Mouse (Mus musculus): ENCODE measurements around the gene Ppfibp2. TPM values are rescaled to one million over a fixed set of nuclear protein-coding genes. Genes with fewer than 3 reads are reported as not detected.

Ppfibp2 gene
- polyA plus RNA-seq, 1 experiment from 2014 or later: 6.6 TPM

DNA sequence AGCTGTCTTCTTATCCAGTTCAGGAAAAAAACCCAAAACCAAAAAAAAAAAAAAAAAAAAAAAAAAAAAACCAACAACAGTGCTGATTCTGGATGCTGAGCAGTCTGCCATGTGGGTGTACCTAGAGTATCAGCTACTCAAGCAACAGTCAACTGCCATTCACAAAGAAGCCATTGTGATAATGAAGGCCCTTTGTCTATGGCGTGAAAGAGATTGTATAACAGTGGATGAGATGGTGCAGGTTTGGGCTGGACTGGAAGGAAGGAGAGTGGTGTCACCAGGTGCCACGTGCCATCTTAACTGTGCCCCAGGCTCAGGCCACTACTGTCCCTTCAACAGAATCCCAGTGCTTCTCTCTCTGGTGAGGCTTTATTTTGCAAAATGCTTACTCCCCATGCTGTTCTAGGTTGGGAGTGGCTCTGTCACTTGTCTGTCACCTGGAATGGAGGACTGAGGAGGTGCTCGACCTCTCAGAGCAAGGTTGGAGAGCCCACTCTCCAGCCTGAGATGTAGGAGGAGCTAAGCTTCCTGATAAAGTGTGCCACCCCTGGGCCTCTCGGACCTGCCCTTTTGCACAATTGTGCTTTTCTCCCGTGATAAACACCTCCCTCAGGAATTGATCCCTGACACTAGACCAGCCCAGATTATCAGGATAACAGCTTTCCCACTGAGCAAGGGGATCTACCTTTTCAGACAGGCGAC lies 85.3 kb downstream of the Ppfibp2 start:
- no peak overlapping the region for H3K27ac ChIP-seq (replicated peaks)
- DNase-seq (ENCODE audit: low spot score): no peak
- H3K4me3 ChIP-seq: no peak overlapping the region
- no peaks in the 10 kb centered on the region for H3K36me3 ChIP-seq
- no peaks in the 10 kb centered on the region for H3K27me3 ChIP-seq (ENCODE audit: low read depth, poor library complexity, severe bottlenecking)
- no peaks in the 10 kb centered on the region for H3K9me3 ChIP-seq (replicated peaks)
- H3K4me1 ChIP-seq: peaks cover 11% of the 10 kb centered on the region
- WGBS: 41% methylated on average over 6 of the region's 6 CpGs

DNA sequence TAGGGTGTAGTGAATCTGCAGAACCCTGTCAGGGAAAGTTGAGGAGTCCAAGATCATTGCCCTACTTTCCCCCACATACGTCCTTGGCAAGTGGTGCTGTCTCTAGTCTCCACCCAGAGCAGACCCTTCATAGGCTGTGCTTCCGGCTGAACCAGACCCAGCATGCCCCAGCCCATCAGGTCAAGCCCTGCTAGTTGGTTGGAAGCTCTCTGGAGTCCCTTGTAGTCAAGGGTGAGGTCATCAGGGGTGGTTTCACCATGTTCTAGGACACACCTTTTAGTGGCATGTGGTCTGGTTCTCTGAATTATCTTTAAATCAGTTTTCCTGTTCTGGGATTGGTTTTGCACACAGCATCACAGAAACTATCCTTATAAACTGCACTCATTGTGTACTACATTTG lies 86.3 kb downstream of the Ppfibp2 start:
- 68% methylated on average over 2 of the region's 2 CpGs for WGBS
- peaks cover 7% of the 10 kb centered on the region for H3K4me1 ChIP-seq
- no peak overlapping the region for H3K4me3 ChIP-seq
- H3K9me3 ChIP-seq (replicated peaks): no peaks in the 10 kb centered on the region
- no peaks in the 10 kb centered on the region for H3K36me3 ChIP-seq
- H3K27ac ChIP-seq (replicated peaks): no peak overlapping the region
- no peak for DNase-seq (ENCODE audit: low spot score)
- no peaks in the 10 kb centered on the region for H3K27me3 ChIP-seq (ENCODE audit: low read depth, poor library complexity, severe bottlenecking)

DNA sequence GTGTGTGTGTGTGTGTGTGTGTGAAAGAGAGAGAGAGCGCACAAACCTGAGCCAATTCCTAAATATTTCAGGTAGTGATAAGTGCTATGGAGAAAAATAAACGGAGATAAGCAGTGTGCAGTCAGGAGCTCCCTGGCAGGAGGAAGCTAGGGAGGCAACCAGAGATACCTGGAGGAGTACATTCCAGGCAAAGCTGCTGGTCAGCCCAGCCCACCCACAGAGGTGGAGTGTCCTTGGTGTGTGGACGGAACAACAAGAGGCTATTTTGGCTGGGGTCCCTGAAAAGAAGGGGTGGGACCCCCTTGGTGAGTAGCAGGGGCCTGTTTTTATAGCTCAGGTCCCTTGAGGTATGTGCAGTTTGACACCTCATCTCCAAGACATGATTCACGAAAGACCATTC lies 88.2 kb downstream of the Ppfibp2 start:
- no peak for DNase-seq (ENCODE audit: low spot score)
- 83% methylated on average over 4 of the region's 4 CpGs for WGBS
- H3K36me3 ChIP-seq: no peaks in the 10 kb centered on the region
- H3K27ac ChIP-seq (replicated peaks): no peak overlapping the region
- H3K4me3 ChIP-seq: no peak overlapping the region
- no peaks in the 10 kb centered on the region for H3K9me3 ChIP-seq (replicated peaks)
- no peaks in the 10 kb centered on the region for H3K27me3 ChIP-seq (ENCODE audit: low read depth, poor library complexity, severe bottlenecking)
- H3K4me1 ChIP-seq: peaks cover 7% of the 10 kb centered on the region

DNA sequence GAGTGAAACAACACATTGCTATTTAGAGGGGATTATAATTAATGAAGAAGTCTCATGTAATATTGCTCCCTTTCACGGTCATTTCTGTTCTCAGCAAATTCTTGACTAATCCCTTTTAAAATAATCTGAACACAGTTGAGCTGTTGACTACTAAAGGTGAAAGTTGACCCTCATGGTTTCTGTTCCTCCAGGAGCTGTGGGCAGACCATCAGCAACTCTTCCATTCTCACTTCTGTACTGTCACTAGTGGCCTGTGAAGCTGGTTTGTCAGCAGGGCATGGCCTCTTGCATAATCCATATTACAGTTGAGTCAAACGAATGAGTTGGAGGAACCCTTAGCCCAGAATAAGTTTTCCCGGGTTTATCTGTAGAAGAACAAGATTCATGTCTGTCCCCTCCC lies 88.6 kb downstream of the Ppfibp2 start:
- no peak for DNase-seq (ENCODE audit: low spot score)
- H3K27ac ChIP-seq (replicated peaks): no peak overlapping the region
- 91% methylated on average over 3 of the region's 3 CpGs for WGBS
- H3K27me3 ChIP-seq (ENCODE audit: low read depth, poor library complexity, severe bottlenecking): no peaks in the 10 kb centered on the region
- no peaks in the 10 kb centered on the region for H3K9me3 ChIP-seq (replicated peaks)
- no peak overlapping the region for H3K4me3 ChIP-seq
- H3K4me1 ChIP-seq: peaks cover 7% of the 10 kb centered on the region
- no peaks in the 10 kb centered on the region for H3K36me3 ChIP-seq

DNA sequence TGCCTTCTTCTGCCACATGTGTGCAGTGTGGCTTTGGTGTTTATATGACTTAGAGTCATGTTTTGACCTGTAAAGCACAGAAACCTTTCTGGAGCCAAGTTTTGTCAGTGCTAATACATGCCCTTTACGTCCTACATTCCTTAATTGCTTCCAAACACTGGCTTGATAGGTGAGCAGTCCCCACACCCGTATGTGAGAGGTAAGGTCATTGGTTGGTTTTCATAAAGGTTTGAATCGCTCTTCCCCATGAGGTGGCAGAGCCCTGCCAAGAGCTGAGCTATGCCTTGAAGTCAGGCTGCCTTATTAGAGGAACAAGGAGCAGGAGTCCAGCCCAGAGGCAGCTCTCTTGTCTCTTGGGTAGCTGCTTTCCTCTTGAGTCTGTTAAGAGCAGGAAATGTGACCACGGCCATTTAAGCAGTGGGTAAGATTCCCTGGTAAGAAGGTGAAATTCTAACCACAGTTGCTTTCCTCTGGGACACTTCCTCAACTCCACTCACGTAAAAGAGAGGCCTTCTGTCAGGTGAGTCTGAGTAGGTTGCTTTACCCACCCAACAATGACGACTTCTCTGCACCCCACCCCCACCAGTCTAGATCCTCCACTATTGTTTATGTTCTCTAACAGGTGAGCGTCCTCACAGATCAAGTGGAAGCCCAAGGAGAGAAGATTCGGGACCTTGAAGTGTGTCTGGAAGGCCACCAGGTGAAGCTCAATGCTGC lies 90.4 kb downstream of the Ppfibp2 start:
- H3K4me1 ChIP-seq: peaks cover 9% of the 10 kb centered on the region
- H3K27me3 ChIP-seq (ENCODE audit: low read depth, poor library complexity, severe bottlenecking): no peaks in the 10 kb centered on the region
- no peak overlapping the region for H3K27ac ChIP-seq (replicated peaks)
- 84% methylated on average over 8 of the region's 8 CpGs for WGBS
- H3K9me3 ChIP-seq (replicated peaks): no peaks in the 10 kb centered on the region
- no peak for DNase-seq (ENCODE audit: low spot score)
- no peak overlapping the region for H3K4me3 ChIP-seq
- H3K36me3 ChIP-seq: no peaks in the 10 kb centered on the region

DNA sequence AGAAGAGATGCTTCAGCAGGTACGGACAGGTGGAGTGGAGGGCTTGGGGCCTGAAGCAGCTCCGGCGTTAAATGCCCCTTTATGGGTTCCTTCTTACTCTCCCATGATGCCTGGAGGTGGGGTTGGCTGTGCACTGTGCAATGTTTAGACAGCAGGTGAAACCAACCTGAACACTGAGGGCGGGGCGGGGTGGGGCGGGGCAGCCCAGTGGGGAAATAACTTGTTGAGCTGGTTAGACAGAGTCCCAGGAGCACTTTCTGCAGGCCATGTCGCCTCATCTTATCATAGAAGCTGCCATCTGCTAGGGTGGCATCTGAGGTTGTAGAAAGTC lies 90.9 kb downstream of the Ppfibp2 start:
- no peak for DNase-seq (ENCODE audit: low spot score)
- 93% methylated on average over 7 of the region's 7 CpGs for WGBS
- H3K27ac ChIP-seq (replicated peaks): no peak overlapping the region
- H3K9me3 ChIP-seq (replicated peaks): no peaks in the 10 kb centered on the region
- peaks cover 10% of the 10 kb centered on the region for H3K4me1 ChIP-seq
- H3K36me3 ChIP-seq: no peaks in the 10 kb centered on the region
- H3K27me3 ChIP-seq (ENCODE audit: low read depth, poor library complexity, severe bottlenecking): no peaks in the 10 kb centered on the region
- no peak overlapping the region for H3K4me3 ChIP-seq

DNA sequence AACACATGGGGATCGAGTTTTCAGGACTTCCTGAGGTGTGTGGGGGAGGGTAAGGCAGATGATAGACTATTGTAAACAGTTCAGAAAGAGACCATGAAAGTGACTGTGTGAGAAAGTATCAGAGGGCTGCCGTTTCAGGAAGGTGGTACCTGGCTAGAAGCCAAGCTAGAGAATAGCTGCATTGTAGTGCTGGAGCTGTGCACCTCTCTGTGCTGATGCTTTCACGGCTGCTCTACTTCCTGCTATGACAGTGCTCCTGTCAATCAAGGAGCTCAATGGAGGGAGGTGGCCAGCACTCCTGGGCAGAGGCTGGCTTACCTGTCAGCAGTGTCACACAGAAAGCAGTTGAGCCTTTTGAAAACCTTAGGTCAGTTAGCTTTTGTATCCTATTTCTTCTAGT lies 92.4 kb downstream of the Ppfibp2 start:
- Histone ChIP-seq H3K27ac (replicated peaks) (no peak overlapping the region), H3K4me1 (peaks cover 16% of the 10 kb centered on the region), H3K4me3 (no peak overlapping the region), H3K27me3 (ENCODE audit: low read depth, poor library complexity, severe bottlenecking) (peaks cover 4% of the 10 kb centered on the region; the same call in 1 of the 2 replicates), H3K9me3 (replicated peaks) (no peaks in the 10 kb centered on the region), H3K36me3 (no peaks in the 10 kb centered on the region)
- no peak for DNase-seq (ENCODE audit: low spot score)
- 64% methylated on average over 3 of the region's 3 CpGs for WGBS

DNA sequence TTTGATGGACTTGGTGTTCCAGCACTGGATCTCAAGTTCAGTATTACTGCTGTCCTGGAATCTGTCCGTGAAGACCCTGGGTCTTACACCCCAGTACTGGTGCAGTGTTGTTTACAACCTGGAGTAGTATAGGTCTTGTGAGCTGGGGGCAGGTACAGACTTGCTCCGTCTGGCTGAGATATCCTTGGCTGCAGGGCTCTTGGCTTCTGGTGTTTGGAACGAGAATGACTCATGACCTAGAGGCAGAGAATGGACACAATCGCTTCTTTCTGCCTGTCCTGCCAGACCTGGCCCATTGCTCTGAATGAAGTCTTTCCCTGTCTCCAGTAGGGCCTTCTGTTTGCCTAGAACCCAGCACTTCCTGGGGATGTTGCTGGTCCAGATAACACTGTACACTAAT lies 93.0 kb downstream of the Ppfibp2 start:
- no peak overlapping the region for H3K4me3 ChIP-seq
- H3K27me3 ChIP-seq (ENCODE audit: low read depth, poor library complexity, severe bottlenecking): peaks cover 4% of the 10 kb centered on the region; the same call in 1 of the 2 replicates
- no peaks in the 10 kb centered on the region for H3K9me3 ChIP-seq (replicated peaks)
- H3K4me1 ChIP-seq: peaks cover 16% of the 10 kb centered on the region
- 88% methylated on average over 4 of the region's 4 CpGs for WGBS
- H3K36me3 ChIP-seq: no peaks in the 10 kb centered on the region
- no peak overlapping the region for H3K27ac ChIP-seq (replicated peaks)
- DNase-seq (ENCODE audit: low spot score): no peak

DNA sequence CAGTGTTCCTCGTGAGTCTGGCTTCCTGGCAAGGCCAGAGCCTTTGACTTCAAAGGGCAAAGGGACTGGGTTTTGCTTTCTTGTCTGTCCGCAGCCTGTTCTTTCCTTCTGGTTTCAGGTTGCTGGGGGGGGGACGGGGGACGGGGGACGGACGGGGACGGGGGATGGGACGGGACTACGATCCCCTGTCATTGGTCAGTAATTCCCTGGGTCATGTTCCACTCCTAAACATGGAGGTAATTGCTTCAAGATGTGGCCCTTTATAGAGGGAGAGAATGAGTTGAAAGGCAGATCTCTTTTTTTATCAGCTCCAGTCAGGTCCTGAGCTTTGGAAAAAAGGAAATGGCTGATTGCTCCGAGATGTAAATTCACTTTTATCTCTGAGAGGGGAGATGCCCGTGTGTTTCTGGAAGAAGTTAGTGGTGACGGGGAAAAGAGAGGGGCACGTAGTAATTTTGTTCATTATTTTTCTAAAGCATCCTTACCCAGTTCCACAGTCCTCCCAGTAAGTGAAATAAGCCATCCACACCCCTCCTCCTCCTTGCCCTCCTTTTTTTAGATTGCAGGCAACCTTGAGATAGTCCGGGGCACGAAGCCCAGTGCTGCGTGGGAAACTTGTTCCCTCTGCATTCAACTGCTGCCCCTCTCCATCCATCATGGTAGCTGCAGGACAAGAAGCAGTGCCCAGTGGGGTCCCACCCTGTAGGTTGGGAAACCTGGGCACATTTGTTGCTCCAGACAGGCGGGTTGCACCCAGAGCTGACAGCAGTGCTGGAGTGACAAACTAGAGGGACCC lies 95.6 kb downstream of the Ppfibp2 start:
- Histone ChIP-seq H3K27ac (replicated peaks) (no peak overlapping the region; the same call in 1 of the 2 replicates), H3K27me3 (ENCODE audit: low read depth, poor library complexity, severe bottlenecking) (peaks cover 4% of the 10 kb centered on the region; the same call in 1 of the 2 replicates), H3K4me1 (peaks cover 24% of the 10 kb centered on the region), H3K4me3 (no peak overlapping the region), H3K36me3 (no peaks in the 10 kb centered on the region), H3K9me3 (replicated peaks) (no peaks in the 10 kb centered on the region)
- 38% methylated on average over 17 of the region's 17 CpGs for WGBS
- DNase-seq (ENCODE audit: low spot score): no peak

DNA sequence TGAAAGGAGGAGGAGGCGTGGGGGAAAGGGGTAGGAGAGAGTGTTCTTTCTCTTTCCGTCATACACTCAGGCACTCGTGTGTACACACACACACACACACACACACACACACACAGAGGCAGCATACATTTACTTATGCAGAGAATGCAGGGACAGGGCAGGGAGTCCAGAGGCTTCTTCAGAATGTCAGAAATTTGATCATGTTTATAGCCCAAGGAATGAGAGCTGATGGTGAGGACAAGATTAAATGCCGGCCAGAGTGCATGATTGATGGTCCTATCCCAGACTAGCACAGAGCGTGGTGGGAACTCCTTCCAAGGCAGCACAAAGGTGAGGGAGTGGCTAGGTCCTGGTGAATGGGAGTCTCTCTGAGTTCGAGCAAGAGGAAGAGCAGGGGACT lies 96.5 kb downstream of the Ppfibp2 start:
- no peak overlapping the region; the same call in 1 of the 2 replicates for H3K27ac ChIP-seq (replicated peaks)
- WGBS: 48% methylated on average over 6 of the region's 6 CpGs
- H3K36me3 ChIP-seq: no peaks in the 10 kb centered on the region
- H3K4me3 ChIP-seq: no peak overlapping the region
- H3K9me3 ChIP-seq (replicated peaks): no peaks in the 10 kb centered on the region
- H3K27me3 ChIP-seq (ENCODE audit: low read depth, poor library complexity, severe bottlenecking): peaks cover 4% of the 10 kb centered on the region; the same call in 1 of the 2 replicates
- DNase-seq (ENCODE audit: low spot score): no peak
- peaks cover 24% of the 10 kb centered on the region for H3K4me1 ChIP-seq

DNA sequence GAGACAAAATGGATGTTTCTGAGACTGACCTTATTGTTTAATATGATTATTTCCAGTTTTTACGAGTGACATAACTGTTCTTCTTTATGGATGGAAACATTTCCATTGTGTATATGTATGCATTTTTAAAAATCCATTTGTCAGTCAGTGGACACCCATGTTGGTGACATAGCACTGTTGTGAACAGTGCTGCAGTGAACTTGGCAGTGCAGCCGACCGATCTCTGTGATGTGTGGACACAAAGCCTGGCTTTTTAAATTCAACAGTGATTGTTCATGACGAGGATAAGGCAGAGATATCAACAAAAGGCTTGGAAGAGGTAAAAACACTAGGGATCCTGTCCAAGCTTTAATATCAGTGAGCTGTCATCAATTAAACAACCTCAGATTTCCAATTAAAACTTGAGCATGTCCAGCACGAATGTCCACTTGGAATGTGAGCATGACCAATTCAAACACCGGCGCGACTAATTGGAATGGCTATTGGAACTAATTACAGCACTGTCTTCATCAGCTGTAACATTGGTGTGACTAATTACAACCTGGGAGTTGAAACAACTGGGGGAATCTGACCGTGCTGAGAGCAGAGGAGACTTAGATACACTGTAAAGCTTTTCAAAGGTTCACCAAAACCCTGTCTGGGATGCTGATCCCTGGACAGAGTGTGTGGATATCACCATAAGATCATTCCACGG lies 99.4 kb downstream of the Ppfibp2 start:
- 75% methylated on average over 10 of the region's 10 CpGs for WGBS
- no peak for DNase-seq (ENCODE audit: low spot score)
- Histone ChIP-seq H3K9me3 (replicated peaks) (no peaks in the 10 kb centered on the region), H3K27ac (replicated peaks) (no peak overlapping the region), H3K4me1 (peaks cover 24% of the 10 kb centered on the region), H3K4me3 (no peak overlapping the region), H3K27me3 (ENCODE audit: low read depth, poor library complexity, severe bottlenecking) (peaks cover 4% of the 10 kb centered on the region; the same call in 1 of the 2 replicates), H3K36me3 (no peaks in the 10 kb centered on the region)

DNA sequence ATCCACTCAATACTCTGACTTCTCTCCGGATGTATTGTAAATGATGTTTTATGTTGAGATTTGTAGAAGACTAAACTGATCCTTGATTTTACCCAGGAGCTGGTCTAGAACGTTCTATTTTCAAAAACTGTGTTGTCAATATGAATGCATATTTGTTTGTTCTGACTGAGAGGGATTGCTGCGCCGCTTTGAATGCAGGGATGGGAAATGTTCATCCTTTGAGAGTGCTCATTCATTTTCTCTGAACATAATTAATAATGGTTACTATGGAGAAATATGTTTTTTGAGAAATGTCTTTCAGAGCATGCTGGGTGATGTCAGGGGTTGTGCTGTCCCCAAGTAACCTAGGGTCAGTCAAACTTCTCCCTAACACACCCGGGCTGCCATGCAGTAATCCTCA lies 102.1 kb downstream of the Ppfibp2 start:
- peaks cover 3% of the 10 kb centered on the region; the same call in 1 of the 2 replicates for H3K27me3 ChIP-seq (ENCODE audit: low read depth, poor library complexity, severe bottlenecking)
- peaks cover 10% of the 10 kb centered on the region for H3K4me1 ChIP-seq
- no peak overlapping the region for H3K4me3 ChIP-seq
- DNase-seq (ENCODE audit: low spot score): no peak
- 91% methylated on average over 5 of the region's 5 CpGs for WGBS
- no peak overlapping the region for H3K27ac ChIP-seq (replicated peaks)
- no peaks in the 10 kb centered on the region for H3K9me3 ChIP-seq (replicated peaks)
- no peaks in the 10 kb centered on the region for H3K36me3 ChIP-seq
